Mouse (Mus musculus): ENCODE results near the gene Dnmt3a. TPM values are rescaled to one million over a fixed set of nuclear protein-coding genes. Genes with fewer than 3 reads are reported as not detected.
A peak's percentile ranks its signal among the peaks of the same experiment; 100 is the strongest.

The Dnmt3a gene
- polyA plus RNA-seq, 1 experiment from 2014 or later = 65.2 TPM

DNA sequence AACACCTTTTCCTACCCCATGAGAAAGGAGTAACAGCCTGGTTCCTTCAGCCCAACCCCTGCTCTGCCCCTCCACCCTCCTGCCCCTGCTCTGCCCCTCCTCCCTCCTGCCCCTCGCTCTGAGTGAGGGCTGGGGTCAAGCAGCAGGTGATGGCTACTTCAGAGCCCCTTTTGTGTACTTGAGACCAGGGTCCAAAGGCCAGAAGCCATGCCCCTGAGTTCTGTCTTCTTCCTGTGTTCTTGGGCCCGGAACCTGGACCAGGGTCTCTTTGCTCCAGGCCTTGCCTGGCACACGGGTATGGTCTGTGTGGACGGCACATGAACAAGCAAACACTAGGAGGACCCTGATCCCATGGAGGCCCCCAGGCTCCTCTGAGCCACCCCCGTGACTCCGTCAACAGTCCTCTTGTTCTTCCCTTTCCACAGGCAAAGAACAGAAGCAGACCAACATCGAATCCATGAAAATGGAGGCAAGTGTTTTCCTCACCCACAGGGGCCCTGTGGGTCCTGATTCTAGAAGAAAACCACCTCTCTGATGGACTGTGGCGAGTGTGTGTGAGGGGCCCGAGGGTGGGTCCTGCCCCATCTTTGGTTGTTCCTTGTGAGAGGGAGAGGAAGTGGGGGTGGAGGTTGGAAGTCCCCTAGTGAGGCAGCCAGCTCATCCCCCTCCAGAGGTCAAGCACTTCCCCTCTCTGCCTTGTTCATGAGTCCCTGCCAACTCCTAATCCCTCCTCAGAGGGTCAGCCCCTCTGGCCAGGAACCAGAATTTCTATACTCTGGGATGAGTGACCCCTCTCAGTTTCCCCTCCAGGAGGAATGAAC, 66.8 kb downstream of the Dnmt3a start:
- DNase-seq (ENCODE audit: low spot score) (no peak), ATAC-seq (ENCODE audit: low read depth) (no peak)
- H3K4me1 ChIP-seq (ENCODE audit: control insufficient read depth, insufficient read depth, low read length) = peaks cover 9% of the 10 kb centered on the region
- no peaks in the 10 kb centered on the region for H3K9me3 ChIP-seq (ENCODE audit: control insufficient read depth, low read length)
- no peaks in the 10 kb centered on the region for H3K27me3 ChIP-seq (replicated peaks; ENCODE audit: control insufficient read depth, insufficient read depth, low read length)
- no peak overlapping the region for H3K4me3 ChIP-seq (ENCODE audit: low read depth, low read length)
- H3K27ac ChIP-seq (replicated peaks; ENCODE audit: low read depth, low read length) = no peak overlapping the region
- 54% methylated on average over 9 of the region's 9 CpGs for WGBS
- peaks cover 76% of the 10 kb centered on the region for H3K36me3 ChIP-seq (ENCODE audit: control insufficient read depth, insufficient read depth, low read length)
- H3K4me2 ChIP-seq (ENCODE audit: low read depth, low read length) = no peak overlapping the region
- H3K9ac ChIP-seq (ENCODE audit: low read depth, low read length) = no peak overlapping the region

- Histone ChIP-seq H3K27me3 (replicated peaks; ENCODE audit: control insufficient read depth, insufficient read depth, low read length) (no peaks in the 10 kb centered on the region), H3K4me1 (ENCODE audit: control insufficient read depth, insufficient read depth, low read length) (peaks cover 9% of the 10 kb centered on the region), H3K27ac (replicated peaks; ENCODE audit: low read depth, low read length) (no peak overlapping the region), H3K4me2 (ENCODE audit: low read depth, low read length) (no peak overlapping the region), H3K9ac (ENCODE audit: low read depth, low read length) (no peak overlapping the region), H3K4me3 (ENCODE audit: low read depth, low read length) (no peak overlapping the region), H3K36me3 (ENCODE audit: control insufficient read depth, insufficient read depth, low read length) (peaks cover 84% of the 10 kb centered on the region), H3K9me3 (ENCODE audit: control insufficient read depth, low read length) (no peaks in the 10 kb centered on the region)
- ATAC-seq (ENCODE audit: low read depth) (no peak), DNase-seq (ENCODE audit: low spot score) (no peak)
These were observed 69.7 kb downstream of the Dnmt3a start for GRCm38 (mm10) chr12:3875474-3875873.

DNA sequence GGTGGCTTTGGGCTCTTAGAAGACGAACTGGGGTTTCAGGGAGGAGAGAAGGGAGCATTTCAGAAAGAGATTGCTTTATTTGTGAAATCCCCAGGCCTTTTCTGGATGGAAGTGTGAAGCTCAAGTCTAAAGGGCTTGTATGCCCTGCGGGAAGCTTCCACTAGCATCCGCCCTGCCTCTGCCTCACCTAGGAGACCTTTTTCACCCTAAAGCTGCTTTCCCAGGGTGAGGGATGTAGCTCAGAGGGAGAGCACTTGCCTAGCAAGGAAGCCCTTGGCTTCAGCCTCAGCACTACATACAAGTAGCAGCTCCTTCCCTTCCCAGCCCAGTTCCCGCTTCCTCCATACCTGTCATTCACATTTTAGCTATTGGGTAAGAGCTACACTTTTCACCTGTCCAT, 71.6 kb downstream of the Dnmt3a start:
- H3K4me2 ChIP-seq (ENCODE audit: low read depth, low read length) = no peak overlapping the region

DNA sequence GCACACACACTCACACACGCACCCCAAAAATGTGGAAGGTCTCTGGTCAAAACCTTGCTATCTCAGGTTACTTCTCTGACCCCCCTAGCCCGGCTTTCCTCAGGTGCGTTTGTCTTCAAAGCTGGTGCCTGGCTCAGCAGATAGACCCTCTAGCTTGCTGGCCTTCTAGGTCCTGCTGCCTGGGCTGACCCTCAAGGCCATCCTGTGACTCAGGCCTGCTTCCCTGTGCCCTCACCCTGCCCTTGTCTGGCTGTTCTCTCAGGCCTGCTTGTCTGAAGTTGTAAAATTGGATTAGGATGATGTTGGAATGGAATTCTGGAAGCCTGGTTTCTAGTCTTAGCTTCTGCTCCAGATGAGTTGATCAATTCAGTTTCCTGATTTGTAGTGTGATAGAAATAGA, 75.7 kb downstream of the Dnmt3a start:
- no peak for DNase-seq (ENCODE audit: low spot score)
- WGBS = 79% methylated on average over 3 of the region's 3 CpGs
- H3K36me3 ChIP-seq (ENCODE audit: control insufficient read depth, insufficient read depth, low read length) = peaks cover 83% of the 10 kb centered on the region

More for the DNA sequence above, 71.6 kb downstream of the Dnmt3a start:
- H3K27me3 ChIP-seq (replicated peaks; ENCODE audit: control insufficient read depth, insufficient read depth, low read length) = no peaks in the 10 kb centered on the region
- WGBS = 88% methylated on average over 4 of the region's 4 CpGs
- ATAC-seq (ENCODE audit: low read depth) = no peak
- no peaks in the 10 kb centered on the region for H3K9me3 ChIP-seq (ENCODE audit: control insufficient read depth, low read length)
- H3K4me3 ChIP-seq (ENCODE audit: low read depth, low read length) = no peak overlapping the region
- no peak overlapping the region for H3K9ac ChIP-seq (ENCODE audit: low read depth, low read length)
- no peaks in the 10 kb centered on the region for H3K4me1 ChIP-seq (ENCODE audit: control insufficient read depth, insufficient read depth, low read length)
- H3K27ac ChIP-seq (replicated peaks; ENCODE audit: low read depth, low read length) = no peak overlapping the region
- DNase-seq (ENCODE audit: low spot score) = no peak
- peaks cover 94% of the 10 kb centered on the region for H3K36me3 ChIP-seq (ENCODE audit: control insufficient read depth, insufficient read depth, low read length)

GRCm38 (mm10) chr12:3884892-3885493, 79.2 kb downstream of the Dnmt3a start:
- no peak overlapping the region for H3K27ac ChIP-seq (replicated peaks; ENCODE audit: low read depth, low read length)
- H3K4me3 ChIP-seq (ENCODE audit: low read depth, low read length) = no peak overlapping the region
- peaks cover 20% of the 10 kb centered on the region for H3K4me1 ChIP-seq (ENCODE audit: control insufficient read depth, insufficient read depth, low read length)
- peaks cover 71% of the 10 kb centered on the region for H3K36me3 ChIP-seq (ENCODE audit: control insufficient read depth, insufficient read depth, low read length)
- DNase-seq (ENCODE audit: low spot score) (no peak), ATAC-seq (ENCODE audit: low read depth) (no peak)
- H3K9me3 ChIP-seq (ENCODE audit: control insufficient read depth, low read length) = no peaks in the 10 kb centered on the region
- H3K9ac ChIP-seq (ENCODE audit: low read depth, low read length) = no peak overlapping the region
- H3K4me2 ChIP-seq (ENCODE audit: low read depth, low read length) = no peak overlapping the region
- H3K27me3 ChIP-seq (replicated peaks; ENCODE audit: control insufficient read depth, insufficient read depth, low read length) = no peaks in the 10 kb centered on the region
- 22% methylated on average over 9 of the region's 9 CpGs for WGBS

More for the DNA sequence above, 75.7 kb downstream of the Dnmt3a start:
- Histone ChIP-seq H3K4me1 (ENCODE audit: control insufficient read depth, insufficient read depth, low read length) (peaks cover 5% of the 10 kb centered on the region; the same call in 1 of the 2 replicates), H3K9me3 (ENCODE audit: control insufficient read depth, low read length) (no peaks in the 10 kb centered on the region), H3K9ac (ENCODE audit: low read depth, low read length) (no peak overlapping the region), H3K27me3 (replicated peaks; ENCODE audit: control insufficient read depth, insufficient read depth, low read length) (no peaks in the 10 kb centered on the region), H3K4me3 (ENCODE audit: low read depth, low read length) (no peak overlapping the region), H3K4me2 (ENCODE audit: low read depth, low read length) (no peak overlapping the region), H3K27ac (replicated peaks; ENCODE audit: low read depth, low read length) (no peak overlapping the region)
- ATAC-seq (ENCODE audit: low read depth) = no peak

DNA sequence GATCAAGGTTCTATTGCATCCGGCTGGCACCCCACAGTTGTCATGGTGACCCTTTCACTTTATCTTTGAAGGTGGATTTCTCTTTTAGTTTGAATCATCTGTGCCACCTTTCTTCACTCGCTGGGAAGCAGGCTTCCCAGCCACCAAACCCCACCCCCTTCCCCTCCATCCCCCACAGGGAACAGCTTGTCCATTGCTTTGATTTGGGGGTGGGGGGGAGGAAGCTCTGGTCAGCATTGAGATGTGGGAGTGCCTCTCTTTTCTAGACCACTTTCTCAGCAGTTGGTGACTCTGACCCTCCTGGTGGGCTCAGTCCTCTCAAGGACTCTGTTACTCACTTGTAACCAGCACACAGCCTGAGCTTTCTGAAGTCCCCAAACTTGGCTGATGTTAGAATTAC, 80.8 kb downstream of the Dnmt3a start:
- Histone ChIP-seq H3K27me3 (replicated peaks; ENCODE audit: control insufficient read depth, insufficient read depth, low read length) (no peaks in the 10 kb centered on the region), H3K36me3 (ENCODE audit: control insufficient read depth, insufficient read depth, low read length) (peaks cover 56% of the 10 kb centered on the region), H3K27ac (replicated peaks; ENCODE audit: low read depth, low read length) (peak overlapping the region; percentile 77; the same call in 1 of the 2 replicates), H3K9ac (ENCODE audit: low read depth, low read length) (no peak overlapping the region), H3K4me2 (ENCODE audit: low read depth, low read length) (no peak overlapping the region), H3K4me3 (ENCODE audit: low read depth, low read length) (no peak overlapping the region), H3K9me3 (ENCODE audit: control insufficient read depth, low read length) (no peaks in the 10 kb centered on the region), H3K4me1 (ENCODE audit: control insufficient read depth, insufficient read depth, low read length) (peaks cover 20% of the 10 kb centered on the region)
- 48% methylated on average over 2 of the region's 2 CpGs for WGBS
- ATAC-seq (ENCODE audit: low read depth) = no peak
- no peak for DNase-seq (ENCODE audit: low spot score)

GRCm38 (mm10) chr12:3887515-3888325, 81.9 kb downstream of the Dnmt3a start:
- ATAC-seq (ENCODE audit: low read depth) = peak; percentile 50; the same call in 1 of the 2 replicates
- Histone ChIP-seq H3K4me2 (ENCODE audit: low read depth, low read length) (no peak overlapping the region; the same call in 1 of the 2 replicates), H3K27ac (replicated peaks; ENCODE audit: low read depth, low read length) (peak overlapping the region; percentile 77; the same call in 1 of the 2 replicates), H3K36me3 (ENCODE audit: control insufficient read depth, insufficient read depth, low read length) (peaks cover 45% of the 10 kb centered on the region), H3K9me3 (ENCODE audit: control insufficient read depth, low read length) (no peaks in the 10 kb centered on the region), H3K9ac (ENCODE audit: low read depth, low read length) (no peak overlapping the region), H3K4me1 (ENCODE audit: control insufficient read depth, insufficient read depth, low read length) (peaks cover 22% of the 10 kb centered on the region), H3K27me3 (replicated peaks; ENCODE audit: control insufficient read depth, insufficient read depth, low read length) (no peaks in the 10 kb centered on the region), H3K4me3 (ENCODE audit: low read depth, low read length) (no peak overlapping the region)
- DNase-seq (ENCODE audit: low spot score) = peak; percentile 86
- 36% methylated on average over 4 of the region's 4 CpGs for WGBS

DNA sequence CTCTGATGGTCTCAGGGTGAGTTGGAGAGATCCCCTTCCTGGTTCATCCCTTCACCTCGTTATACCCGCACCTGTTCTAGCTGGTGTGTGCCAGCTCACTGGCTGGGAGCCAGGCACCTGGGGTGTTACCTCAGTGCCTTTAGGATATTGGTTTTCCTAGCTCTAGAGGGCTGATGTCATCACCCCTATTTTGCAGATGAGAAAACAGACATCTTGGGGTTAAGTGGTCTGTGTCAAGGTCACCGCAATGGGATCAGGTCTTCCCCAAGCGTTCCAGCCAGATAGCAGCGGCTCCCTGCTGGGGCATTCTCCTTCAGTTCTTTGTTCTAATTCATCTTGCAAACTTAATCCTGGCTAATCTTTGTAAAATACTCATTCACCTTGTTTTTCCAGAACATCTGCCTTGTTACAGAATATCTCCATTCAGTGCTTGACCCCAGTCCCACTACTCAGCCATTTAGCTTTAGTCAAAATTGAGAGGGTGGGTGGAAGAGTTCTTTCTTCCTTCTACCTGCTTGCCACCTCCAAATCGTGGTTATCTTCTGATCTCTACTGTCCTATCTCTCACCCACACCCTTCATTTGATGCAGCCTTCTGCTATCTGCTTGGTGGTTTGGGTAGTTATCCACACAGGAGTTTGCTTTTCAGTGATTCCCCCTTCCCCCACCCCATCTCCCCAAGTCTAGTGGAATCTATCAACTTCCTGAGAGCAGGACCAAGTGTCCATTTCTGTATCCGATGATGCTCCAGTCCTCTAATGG, 84.2 kb downstream of the Dnmt3a start:
- H3K9me3 ChIP-seq (ENCODE audit: control insufficient read depth, low read length) = no peaks in the 10 kb centered on the region
- ATAC-seq (ENCODE audit: low read depth) = peak; percentile 6; the same call in 1 of the 2 replicates
- no peaks in the 10 kb centered on the region for H3K27me3 ChIP-seq (replicated peaks; ENCODE audit: control insufficient read depth, insufficient read depth, low read length)
- peak overlapping the region; percentile 92 for H3K27ac ChIP-seq (replicated peaks; ENCODE audit: low read depth, low read length)
- H3K4me2 ChIP-seq (ENCODE audit: low read depth, low read length) = no peak overlapping the region
- WGBS = 33% methylated on average over 7 of the region's 7 CpGs
- H3K4me3 ChIP-seq (ENCODE audit: low read depth, low read length) = no peak overlapping the region
- H3K36me3 ChIP-seq (ENCODE audit: control insufficient read depth, insufficient read depth, low read length) = peaks cover 44% of the 10 kb centered on the region
- no peak overlapping the region for H3K9ac ChIP-seq (ENCODE audit: low read depth, low read length)
- peaks cover 30% of the 10 kb centered on the region for H3K4me1 ChIP-seq (ENCODE audit: control insufficient read depth, insufficient read depth, low read length)
- DNase-seq (ENCODE audit: low spot score) = peak; percentile 65

Measured in embryonic facial prominence, embryonic 14.5 days (tissue).